Mouse (Mus musculus): Measurements from ENCODE around the gene Lyrm4.
"Not testable (repeated sequence)": the region's sequence is repeated elsewhere in the genome, so short reads cannot be mapped to it uniquely, and the experiment has no call there.

Gene Lyrm4

DNA sequence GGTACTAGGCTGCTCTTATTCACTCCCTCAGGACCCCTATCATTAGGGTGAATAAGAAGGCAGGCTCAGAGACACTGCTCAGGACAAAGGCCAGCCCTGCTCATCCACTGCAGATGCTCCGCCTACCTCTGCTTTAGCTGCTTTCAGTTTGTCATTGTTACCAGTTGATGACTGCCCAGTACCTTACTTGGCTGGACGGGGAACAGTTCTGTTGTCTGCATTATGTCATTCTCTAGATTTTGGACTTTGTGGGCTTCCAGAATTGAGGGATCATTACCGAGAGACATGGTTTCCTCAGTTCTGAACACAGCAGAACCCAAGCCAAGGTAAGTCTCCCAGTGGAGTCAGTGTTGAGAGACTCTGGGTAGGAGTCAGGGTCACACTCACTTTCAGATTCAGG is 122.1 kb downstream of the Lyrm4 start:
- no peak for DNase-seq (ENCODE audit: low spot score in 2 of 2)

DNA sequence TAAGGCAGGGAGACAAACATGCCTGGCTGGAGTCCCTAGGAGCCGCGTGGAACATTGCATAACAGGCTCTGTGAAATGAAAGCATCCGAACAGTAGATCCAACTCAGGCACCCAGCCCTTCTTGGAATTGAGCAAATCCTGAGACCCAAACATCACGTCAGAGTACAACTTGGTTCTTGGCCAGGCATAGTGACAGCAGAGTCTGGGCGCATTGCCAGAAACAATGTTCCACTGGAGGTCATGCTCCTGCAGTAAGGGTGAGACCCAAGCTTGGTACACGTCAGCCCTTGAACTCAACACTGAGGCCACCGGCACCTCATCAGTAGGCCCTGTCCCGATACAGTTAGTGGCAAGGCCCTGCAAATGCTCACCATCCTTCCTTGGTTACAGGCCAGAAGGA is 123.3 kb downstream of the Lyrm4 start:
- DNase-seq (ENCODE audit: low spot score in 2 of 2) = peak; percentile 53 to 60

GRCm38 (mm10) chr13:35991185-35991584 is 126.1 kb downstream of the Lyrm4 start:
- not testable (repeated sequence) for DNase-seq (ENCODE audit: low spot score in 2 of 2)

GRCm38 (mm10) chr13:35989329-35989728 is 128.0 kb downstream of the Lyrm4 start:
- no peak for DNase-seq (ENCODE audit: low spot score in 2 of 2)

DNA sequence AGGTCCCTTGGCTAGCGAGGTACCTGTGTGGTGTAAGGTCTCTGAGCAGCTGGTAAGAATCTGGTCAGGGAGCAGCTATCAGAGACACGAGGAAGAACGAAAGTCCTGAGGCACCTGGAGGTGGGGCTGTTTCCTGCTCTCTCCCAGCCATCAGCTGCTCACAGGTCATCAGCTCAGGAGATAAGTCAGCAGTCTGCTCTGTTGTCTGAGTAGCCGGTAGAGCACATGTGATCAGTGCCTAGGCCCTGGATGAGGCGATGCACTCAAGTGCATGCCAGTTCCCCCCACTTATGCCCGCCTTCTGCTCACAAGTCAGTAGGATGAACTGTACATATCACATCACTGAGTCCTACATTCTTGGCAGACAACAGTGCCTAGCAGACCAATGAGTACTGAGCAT is 134.3 kb downstream of the Lyrm4 start:
- DNase-seq (ENCODE audit: low spot score in 2 of 2) = no peak

DNA sequence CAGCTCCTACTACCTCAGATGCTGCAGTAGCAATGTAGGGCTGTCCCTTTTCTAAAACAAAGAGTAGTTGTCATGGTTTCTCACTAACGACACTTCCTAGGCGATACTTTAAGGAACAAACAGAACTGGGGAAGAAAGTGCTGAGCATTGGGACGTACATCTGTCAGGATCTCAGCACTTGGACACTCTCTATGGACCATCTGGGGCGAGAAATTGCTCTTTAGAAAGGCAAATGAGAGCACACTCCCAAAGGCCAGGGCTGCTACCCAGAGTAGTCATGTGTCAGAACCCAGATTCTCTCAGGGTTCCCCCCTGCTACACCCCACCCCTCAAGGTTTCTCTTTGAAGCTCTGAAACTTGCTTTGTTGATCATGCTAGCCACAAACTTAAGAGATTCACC is 136.9 kb downstream of the Lyrm4 start:
- no peak for DNase-seq (ENCODE audit: low spot score in 2 of 2)

DNA sequence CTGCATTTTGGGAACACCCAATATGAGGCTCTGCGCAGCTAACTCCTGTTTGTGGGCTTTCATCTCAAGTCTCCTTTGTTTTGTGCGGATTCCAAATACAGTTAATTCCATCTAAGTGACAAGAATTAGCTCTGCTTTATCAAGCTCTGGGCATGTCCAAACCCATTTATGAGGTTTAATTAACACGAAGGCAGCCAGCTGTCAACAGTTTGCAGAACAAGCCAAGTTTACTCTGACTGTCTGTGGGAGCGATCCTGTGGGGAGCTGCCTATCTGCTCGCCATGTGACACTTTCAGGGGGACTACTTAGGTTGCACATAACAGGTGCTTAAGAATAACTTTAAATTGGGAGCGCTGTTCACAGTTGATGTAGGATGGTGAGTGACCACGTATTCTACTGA is 140.4 kb downstream of the Lyrm4 start:
- no peak for DNase-seq (ENCODE audit: low spot score in 2 of 2)

DNA sequence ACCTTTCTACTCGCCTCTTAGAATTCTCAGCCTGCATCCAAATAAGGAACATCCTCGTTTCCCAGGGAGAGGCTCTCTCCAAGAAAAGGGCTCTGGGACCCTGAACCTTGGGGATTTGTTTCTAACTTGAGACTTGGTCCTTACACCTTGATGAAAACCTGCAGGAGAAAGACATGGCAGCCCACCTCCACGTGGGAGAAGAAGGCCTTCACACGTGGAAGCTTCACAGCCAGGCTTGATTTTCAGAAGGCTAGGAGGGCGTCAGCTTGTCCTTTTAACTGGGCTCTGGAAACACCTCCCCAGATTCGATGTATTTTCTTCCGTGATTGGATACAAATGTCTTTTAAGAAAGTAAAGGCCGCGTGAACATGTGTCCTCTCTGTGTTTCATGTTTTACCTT is 147.5 kb downstream of the Lyrm4 start:
- no peak for DNase-seq (ENCODE audit: low spot score in 2 of 2)

GRCm38 (mm10) chr13:35969431-35969721 is 147.9 kb downstream of the Lyrm4 start:
- no peak for DNase-seq (ENCODE audit: low spot score in 2 of 2)

- no peak for DNase-seq (ENCODE audit: low spot score in 2 of 2)
Measured at GRCm38 (mm10) chr13:35968719-35969430, 148.5 kb downstream of the Lyrm4 start.

- no peak for DNase-seq (ENCODE audit: low spot score in 2 of 2)
Measured at GRCm38 (mm10) chr13:35968131-35968718, 149.1 kb downstream of the Lyrm4 start.

DNA sequence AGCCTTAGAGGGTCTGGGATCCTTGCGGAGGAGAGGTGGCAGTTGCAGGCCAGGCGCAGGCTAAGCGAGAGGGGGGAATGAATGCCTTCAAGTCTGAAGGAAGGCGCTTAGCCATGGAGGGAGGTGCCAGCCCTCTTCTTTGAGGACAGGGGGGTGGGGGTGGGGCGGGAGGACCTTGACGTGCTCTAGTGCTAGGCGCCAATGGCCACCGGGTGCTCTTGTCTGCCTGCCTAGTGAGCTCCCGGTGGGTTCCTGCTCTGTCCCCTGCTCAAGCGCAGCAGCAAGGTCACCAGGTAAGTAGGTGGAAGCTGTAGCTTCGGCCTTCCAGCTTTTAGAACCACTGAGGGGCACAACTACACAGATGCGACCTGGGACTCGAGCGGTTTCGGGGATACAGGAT is 149.6 kb downstream of the Lyrm4 start:
- DNase-seq (ENCODE audit: low spot score in 2 of 2) = no peak

- no peak for DNase-seq (ENCODE audit: low spot score in 2 of 2)
Measured at GRCm38 (mm10) chr13:35963583-35963982, 153.7 kb downstream of the Lyrm4 start.

DNA sequence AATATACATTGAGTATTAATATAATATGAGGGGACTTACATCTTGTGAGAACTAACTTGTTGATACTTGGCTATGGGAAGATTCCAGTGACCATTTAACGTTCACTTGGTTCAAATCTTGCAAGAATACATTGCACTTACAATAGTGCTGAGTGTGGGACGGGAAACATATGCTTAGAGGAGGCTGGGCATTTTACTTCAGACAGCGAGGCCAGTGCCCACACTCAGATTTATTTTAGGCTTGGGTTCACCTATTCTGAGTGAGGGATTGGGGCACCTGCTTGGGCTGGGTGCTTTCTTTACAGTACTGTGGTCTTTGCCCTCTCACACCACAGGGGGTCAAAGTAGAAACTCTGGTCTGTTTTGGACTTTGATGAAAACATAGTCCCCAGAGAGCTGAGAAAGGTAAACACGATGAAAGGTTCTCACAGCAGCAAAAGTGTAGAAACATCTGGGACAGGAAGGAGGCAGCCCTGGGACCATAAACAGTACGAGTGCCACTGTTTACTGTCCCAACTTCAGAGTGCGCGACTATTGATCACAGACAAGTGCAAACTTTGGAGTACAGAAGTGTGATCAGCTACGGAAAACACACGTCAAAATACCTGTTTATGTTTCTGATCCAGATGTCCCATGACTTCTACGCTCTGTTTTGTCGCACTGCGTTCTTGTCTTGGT is 157.8 kb downstream of the Lyrm4 start:
- DNase-seq (ENCODE audit: low spot score in 2 of 2) = peak in 1 of 2 experiments; percentile 37

DNA sequence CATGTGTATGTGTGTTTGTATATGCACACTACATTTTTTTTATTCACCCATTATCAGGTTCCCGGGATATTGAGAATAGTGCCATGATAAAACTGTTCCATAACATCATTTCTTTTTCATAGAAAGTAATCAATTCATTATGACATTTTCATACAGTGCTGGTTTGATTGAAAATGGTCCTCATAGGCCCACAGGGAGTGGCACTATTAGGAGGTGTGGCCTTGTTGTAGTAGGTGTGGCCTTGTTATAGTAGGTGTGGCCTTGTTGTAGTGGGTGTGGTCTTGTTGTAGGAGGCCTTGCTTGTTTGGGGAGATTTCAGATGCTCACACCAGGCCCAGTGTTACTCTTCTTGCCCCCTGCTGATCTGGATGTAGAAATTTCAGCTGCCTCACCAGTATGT is 158.8 kb downstream of the Lyrm4 start, which contains the start of gene Ppp1r3g:
Gene Ppp1r3g, plus strand, starts transcription at position 301 of the 400 bp plus-strand sequence.
- DNase-seq (ENCODE audit: low spot score in 2 of 2) = no peak

GRCm38 (mm10) chr13:35949814-35950455 is 167.4 kb downstream of the Lyrm4 start:
- DNase-seq (ENCODE audit: low spot score in 2 of 2) = no peak

DNA sequence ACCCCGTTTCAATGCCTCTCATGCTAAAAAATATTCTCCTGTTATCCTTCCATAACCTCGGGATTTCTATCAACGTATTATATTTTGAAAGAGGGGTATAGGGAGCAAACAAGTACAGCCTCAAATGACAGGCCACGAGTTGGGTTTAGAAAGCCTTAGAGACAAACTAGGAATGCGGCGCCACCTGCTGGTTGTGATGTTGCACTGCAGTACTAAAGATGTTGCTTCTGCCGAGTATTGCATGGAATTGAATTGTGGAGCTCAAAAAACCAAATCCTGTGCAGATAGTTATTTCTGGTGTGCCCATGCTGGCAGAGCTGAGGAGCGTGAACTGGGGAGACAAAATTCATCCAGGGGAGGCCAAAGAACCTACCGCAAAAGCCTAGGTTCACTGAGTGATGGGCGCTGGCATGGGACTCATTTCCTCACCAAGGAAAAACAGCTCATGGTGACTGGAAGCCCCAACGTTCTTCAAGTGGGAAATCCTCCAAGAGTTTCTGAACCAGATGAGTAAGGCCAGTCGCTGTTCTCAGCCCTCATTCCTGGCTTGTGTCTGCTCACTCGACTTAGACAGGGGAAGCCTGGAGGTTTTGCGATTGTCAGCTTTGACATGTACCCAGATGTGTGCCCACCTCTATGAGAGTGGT is 169.8 kb downstream of the Lyrm4 start:
- peak; percentile 56 to 65 for DNase-seq (ENCODE audit: low spot score in 2 of 2)

GRCm38 (mm10) chr13:35946659-35947353 is 170.5 kb downstream of the Lyrm4 start:
- no peak for DNase-seq (ENCODE audit: low spot score in 2 of 2)

GRCm38 (mm10) chr13:35940934-35941333 is 176.4 kb downstream of the Lyrm4 start:
- no peak for DNase-seq (ENCODE audit: low spot score in 2 of 2)

GRCm38 (mm10) chr13:35939871-35940665 is 177.3 kb downstream of the Lyrm4 start:
- no peak for DNase-seq (ENCODE audit: low spot score in 2 of 2)

DNA sequence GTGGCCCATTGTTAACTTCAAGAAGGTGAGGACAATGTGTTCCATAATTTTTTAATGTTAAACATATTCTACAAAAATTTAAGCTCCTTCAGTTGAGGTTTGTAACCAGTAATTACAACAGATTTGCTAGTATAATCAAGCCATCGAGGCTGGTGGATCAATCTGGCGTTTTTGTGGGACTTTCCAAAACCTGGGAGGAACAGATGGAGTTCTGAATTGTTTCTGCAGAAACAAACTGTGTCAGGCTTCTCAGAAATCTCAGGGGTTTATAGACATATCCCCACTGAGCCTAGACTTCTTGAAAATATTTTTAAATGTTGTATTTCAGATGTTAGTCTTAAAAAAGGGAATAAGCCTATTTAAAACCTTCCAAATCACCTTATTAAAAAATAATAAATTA is 179.3 kb downstream of the Lyrm4 start:
- no peak for DNase-seq (ENCODE audit: low spot score in 2 of 2)
